Comparison of ENCODE assay signal across 7 mouse cellular contexts in genomic region chr4:137891553-137892145, GRCm38 (mm10). TPM values are rescaled to one million over a fixed set of nuclear protein-coding genes. Genes with fewer than 3 reads are reported as not detected.
DNase-seq lines count a peak whose midpoint lies in the region; ATAC-seq and TF ChIP-seq lines count a peak whose summit lies in the region.

No protein-coding gene starts in this region.

- no peaks in the 10 kb centered on the region for H3K9me3 ChIP-seq in forebrain, embryonic 11.5 days (ENCODE audit: control insufficient read depth, low read length)
- no peaks in the 10 kb centered on the region for H3K9me3 ChIP-seq in hindbrain, postnatal 0 days (ENCODE audit: low read length)
- H3K9me3 ChIP-seq in neural tube, embryonic 12.5 days, result no peaks in the 10 kb centered on the region

- peak overlapping the region; percentile 48; the same call in 1 of the 2 replicates for H3K27ac ChIP-seq in forebrain, embryonic 11.5 days (ENCODE audit: low read depth, low read length)
- H3K27ac ChIP-seq in hindbrain, postnatal 0 days, result peak overlapping the region; percentile 81
- H3K27ac ChIP-seq in neural tube, embryonic 12.5 days, result no peak overlapping the region

- 13% methylated on average over 4 of the region's 4 CpGs for WGBS in forebrain, embryonic 11.5 days
- WGBS in hindbrain, postnatal 0 days, result 10% methylated on average over 4 of the region's 4 CpGs
- WGBS in neural tube, embryonic 12.5 days, result 13% methylated on average over 4 of the region's 4 CpGs

- TF ChIP-seq CTCF in hindbrain, postnatal 0 days (IDR thresholded peaks at IDR 0.05; ENCODE audit: low read depth), result no peak

- H3K4me1 ChIP-seq in forebrain, embryonic 11.5 days (replicated peaks; ENCODE audit: control insufficient read depth, insufficient read depth, low read length), result peaks cover 27% of the 10 kb centered on the region
- peaks cover 37% of the 10 kb centered on the region for H3K4me1 ChIP-seq in hindbrain, postnatal 0 days (ENCODE audit: insufficient read depth, low read length)
- peaks cover 34% of the 10 kb centered on the region for H3K4me1 ChIP-seq in neural tube, embryonic 12.5 days

- no peaks in the 10 kb centered on the region for H3K36me3 ChIP-seq in forebrain, embryonic 11.5 days (ENCODE audit: control insufficient read depth, insufficient read depth, low read length)
- H3K36me3 ChIP-seq in hindbrain, postnatal 0 days (ENCODE audit: insufficient read depth, low read length), result no peaks in the 10 kb centered on the region
- no peaks in the 10 kb centered on the region for H3K36me3 ChIP-seq in neural tube, embryonic 12.5 days

- ATAC-seq in forebrain, embryonic 11.5 days (replicated peaks; ENCODE audit: low FRiP score), result peak; percentile 59
- peak; percentile 65 for ATAC-seq in hindbrain, postnatal 0 days
- ATAC-seq in neural tube, embryonic 12.5 days (ENCODE audit: low FRiP score, low read depth), result peak; percentile 43; the same call in 1 of the 2 replicates

- no peak overlapping the region for H3K9ac ChIP-seq in forebrain, embryonic 11.5 days (ENCODE audit: low read length)
- 0 out of 2 replicates have a peak overlapping the region, but pooled peaks have one; percentile 5 for H3K9ac ChIP-seq in hindbrain, postnatal 0 days (replicated peaks; ENCODE audit: low read length)
- H3K9ac ChIP-seq in neural tube, embryonic 12.5 days, result no peak overlapping the region

- DNase-seq in left cerebral cortex, adult 9 months (ENCODE audit: low spot score in 2 of 2), result peak; percentile 31 to 35
- no peak for DNase-seq in left cerebral cortex, adult 18-20 months (ENCODE audit: low spot score in 2 of 2)
- no peak for DNase-seq in forebrain, embryonic 11.5 days (ENCODE audit: low spot score)
- peak; percentile 79 for DNase-seq in hindbrain, postnatal 0 days (ENCODE audit: low spot score)
- no peak for DNase-seq in urinary bladder, postnatal 4 days (ENCODE audit: low spot score in 2 of 2)
- DNase-seq in cerebellum, adult 9-10 months, result no peak

- H3K4me2 ChIP-seq in forebrain, embryonic 11.5 days (ENCODE audit: low read depth, low read length, severe bottlenecking), result no peak overlapping the region
- H3K4me2 ChIP-seq in hindbrain, postnatal 0 days (ENCODE audit: low read depth, low read length), result peak overlapping the region; percentile 38
- peak overlapping the region; percentile 49 for H3K4me2 ChIP-seq in neural tube, embryonic 12.5 days (replicated peaks)

- no peaks in the 10 kb centered on the region; the same call in 1 of the 2 replicates for H3K27me3 ChIP-seq in forebrain, embryonic 11.5 days (ENCODE audit: control insufficient read depth, insufficient read depth, low read length)
- no peaks in the 10 kb centered on the region for H3K27me3 ChIP-seq in hindbrain, postnatal 0 days (ENCODE audit: insufficient read depth, low read length)
- H3K27me3 ChIP-seq in neural tube, embryonic 12.5 days (replicated peaks), result no peaks in the 10 kb centered on the region

- no peak overlapping the region for H3K4me3 ChIP-seq in forebrain, embryonic 11.5 days (ENCODE audit: low read depth, low read length)
- no peak overlapping the region for H3K4me3 ChIP-seq in hindbrain, postnatal 0 days (ENCODE audit: low read length)
- no peak overlapping the region for H3K4me3 ChIP-seq in neural tube, embryonic 12.5 days

RNA-seq across cellular contexts. Expression of gene Ece1, which starts 29.6 kb away (rescaled TPM):
- 10 to 100 TPM; 82.0 to 87.9 TPM for total RNA-seq in left cerebral cortex, adult 18-20 months (2021)
- polyA plus RNA-seq in forebrain, embryonic 11.5 days (2014; fragmentation: Nextera tagmentation; extraction: Ambion mirVana), result 35.0 and 35.2 TPM in 2 replicates
- total RNA-seq in hindbrain, postnatal 0 days (2014; rRNA removed), result 40.0 and 43.8 TPM in 2 replicates
- polyA plus RNA-seq in hindbrain, postnatal 0 days (2015; fragmentation: Nextera tagmentation; extraction: Ambion mirVana), result 23.0 and 23.4 TPM in 2 replicates
- polyA plus RNA-seq in neural tube, embryonic 12.5 days (2016; fragmentation: Nextera tagmentation; extraction: Ambion mirVana), result 24.7 and 27.4 TPM in 2 replicates

Comparison
In these comparisons a context has a peak if more than half of its experiments do, and no peak if none do; other contexts are left out.
1. DNase-seq: peak in left cerebral cortex, adult 9 months (2 of 2) and hindbrain, postnatal 0 days (single experiment); none in left cerebral cortex, adult 18-20 months (0 of 2), forebrain, embryonic 11.5 days (single experiment), urinary bladder, postnatal 4 days (0 of 2) and cerebellum, adult 9-10 months (single experiment).
2. Peak in every context shown above with its lines, with median percentiles within 50 percentile points of each other: ATAC-seq.